Mouse (Mus musculus) liver, adult (tissue): ENCODE data around the gene Atp6v1e2.

ENCODE experiments used
- GATA4 ChIP-seq: IDR thresholded peaks from 2 replicates; pipeline ENCODE4 v1.6.1; 2014; ENCODE audit warnings: mild to moderate bottlenecking, low read length; ENCODE audit not compliant: insufficient replicate concordance

The Atp6v1e2 gene

DNA sequence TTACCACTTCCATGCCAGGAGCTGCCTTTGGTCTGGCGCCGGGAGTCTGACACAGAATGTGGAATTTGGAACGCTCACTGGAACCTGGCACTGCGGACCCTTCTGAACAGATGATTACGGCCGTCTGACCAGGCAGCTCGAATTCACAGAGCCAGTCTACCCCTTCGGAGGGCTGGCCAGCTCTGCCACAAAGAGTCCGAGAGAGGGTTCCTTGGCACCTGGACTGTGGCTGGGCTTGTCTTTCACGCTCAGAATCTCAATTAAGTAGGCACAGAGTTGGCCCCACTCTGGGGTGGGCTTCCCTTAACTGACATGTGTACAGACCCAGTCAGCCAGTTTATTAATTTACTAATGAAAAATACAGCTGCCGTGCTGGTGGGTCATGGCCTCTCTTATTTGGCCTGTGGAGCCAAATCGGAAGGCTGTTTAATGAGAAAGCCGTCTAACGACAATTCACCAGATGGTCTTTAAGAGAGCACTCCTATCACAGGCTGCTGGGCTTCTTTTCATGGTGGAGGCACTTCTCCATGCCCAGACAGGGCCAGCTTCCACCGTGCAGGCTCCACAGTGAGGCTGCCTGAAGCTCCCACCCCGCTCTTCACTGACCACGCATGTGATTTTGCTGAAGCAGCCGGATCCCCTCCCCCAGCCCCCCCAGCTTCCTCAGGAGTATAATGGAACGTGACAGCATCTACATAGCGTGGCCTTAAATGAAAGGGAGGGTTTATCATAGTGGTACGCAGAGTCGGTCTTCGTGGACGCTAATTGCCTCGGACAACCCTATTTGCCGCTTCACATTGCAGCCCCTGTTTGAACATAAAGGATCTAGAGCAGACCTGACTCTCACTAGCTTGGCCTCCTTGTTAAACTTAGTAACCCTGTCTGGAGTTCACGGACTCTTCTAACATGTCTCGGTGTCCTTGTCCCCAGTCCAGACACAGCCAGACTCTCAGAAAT, at the start of gene Atp6v1e2:
Atp6v1e2 (minus strand) TSS at position 58 of the 957 bp plus-strand sequence.
- TF ChIP-seq GATA4 = no peak

DNA sequence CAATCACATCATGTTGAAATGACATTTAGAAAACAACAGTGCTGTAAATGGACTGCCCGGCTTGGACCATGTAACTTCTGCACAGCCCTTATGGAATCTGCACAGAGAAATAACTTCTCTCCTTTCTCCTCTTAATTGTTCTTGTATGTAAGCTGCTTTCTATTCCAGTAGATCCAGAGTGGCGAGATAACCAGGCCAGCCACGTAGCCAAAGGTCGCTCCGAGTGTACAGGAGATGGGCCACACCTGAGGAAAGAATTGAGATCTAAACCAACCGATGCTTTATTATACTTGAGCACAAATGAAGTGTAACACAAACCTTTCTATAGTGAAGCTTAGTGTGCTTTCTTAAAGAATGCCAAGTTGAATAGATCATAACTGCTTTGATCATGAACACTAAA, 49.6 kb upstream of the Atp6v1e2 start:
- TF ChIP-seq GATA4 = no peak

DNA sequence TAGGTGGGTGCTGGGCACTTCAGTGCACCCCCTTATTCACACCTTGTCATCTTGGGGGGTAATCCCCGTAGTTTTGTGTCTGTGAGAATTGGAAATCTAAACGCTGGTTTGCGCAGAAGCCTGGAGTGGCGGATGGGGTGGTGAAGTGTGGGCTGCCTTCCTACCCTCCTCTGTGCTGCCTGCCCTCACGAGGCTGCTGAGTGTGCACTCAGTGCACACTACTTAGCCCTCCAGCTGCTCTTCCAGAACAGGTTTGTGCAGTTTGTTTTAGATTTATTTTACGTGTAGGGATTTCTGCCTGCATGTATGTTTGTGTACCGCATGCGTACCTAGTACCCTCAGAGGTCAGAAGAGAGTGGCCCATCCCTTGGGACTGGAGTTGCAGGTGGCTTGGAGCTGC, 43.6 kb upstream of the Atp6v1e2 start:
- no peak for TF ChIP-seq GATA4

DNA sequence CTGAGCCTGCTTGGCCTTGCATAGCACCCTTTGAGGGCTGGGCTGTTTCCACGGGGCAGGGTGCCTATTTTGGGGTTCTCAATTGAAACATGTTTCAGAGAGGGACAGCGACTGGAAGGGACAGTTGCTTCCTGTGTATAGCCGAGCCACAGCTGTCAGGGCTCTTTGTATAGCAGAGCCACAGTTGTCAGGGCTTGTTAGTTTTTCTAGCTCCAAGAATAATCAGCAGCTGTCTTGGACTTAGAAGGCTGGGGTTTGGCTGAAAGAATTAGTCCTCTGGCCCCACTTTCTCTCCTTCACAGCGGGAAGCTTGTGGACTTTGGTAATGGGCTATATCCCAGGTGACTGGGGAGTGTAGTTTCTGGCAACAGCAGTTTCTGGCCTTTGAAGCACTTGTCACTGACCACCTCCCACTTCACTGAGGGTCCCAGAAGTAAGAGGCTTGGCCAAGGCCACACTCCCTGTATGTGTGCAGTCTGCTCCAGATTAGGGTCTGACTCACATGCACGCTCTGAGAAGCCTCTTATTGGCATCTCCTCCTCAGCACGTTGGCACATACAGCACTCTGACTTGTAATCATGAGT, 41.0 kb upstream of the Atp6v1e2 start:
- no peak for TF ChIP-seq GATA4

DNA sequence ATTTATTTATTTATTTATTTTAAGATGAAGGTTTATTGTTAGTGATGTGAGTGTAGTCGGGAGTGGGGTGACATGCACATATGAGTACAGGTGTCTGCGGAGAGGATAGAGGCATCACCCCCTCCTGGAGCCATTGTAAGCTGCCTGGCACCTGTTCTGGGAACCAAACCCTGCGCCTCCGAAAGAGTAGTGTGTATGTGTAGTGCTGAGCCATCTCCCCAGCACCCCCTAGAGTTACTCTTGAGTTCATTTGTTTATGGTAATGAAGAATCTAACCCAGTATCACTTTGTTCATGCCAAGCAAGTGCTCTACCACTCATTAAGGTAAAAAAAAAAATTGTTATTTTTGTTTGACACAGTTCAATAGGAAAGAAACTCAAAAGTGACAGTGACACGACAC, 40.5 kb upstream of the Atp6v1e2 start:
- no peak for TF ChIP-seq GATA4

DNA sequence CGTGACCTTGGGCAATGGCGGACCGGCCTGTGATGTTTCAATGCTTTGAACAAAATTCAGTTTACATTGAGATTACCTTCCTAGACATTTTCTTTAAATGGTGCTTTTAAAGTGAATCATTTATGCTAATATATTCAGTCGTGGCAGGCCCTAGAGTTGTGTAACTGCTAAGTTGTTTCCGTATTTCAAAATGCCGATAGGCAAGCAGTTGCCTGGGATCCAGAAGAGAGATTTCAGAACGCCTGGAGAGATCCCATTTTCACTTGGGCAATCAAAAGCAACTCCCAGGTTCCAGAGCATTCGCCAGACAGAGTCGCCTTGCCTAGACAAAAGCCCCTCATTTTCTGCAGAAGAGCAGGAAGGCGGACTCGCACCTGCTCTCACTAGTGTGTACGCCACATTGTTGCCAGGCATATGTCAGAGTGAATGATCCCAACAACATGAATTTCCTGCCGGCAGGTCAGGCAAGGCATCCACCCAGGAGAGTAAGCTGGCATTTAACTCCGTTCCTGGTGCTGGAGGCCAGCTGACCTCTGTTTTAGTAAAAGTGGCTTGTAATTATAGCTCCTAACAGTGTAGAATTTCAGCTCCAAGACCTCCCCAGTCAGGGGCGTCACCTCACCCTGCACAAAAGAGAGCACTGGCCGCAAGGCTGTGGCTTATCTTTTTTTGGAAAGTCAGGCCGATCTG, 38.9 kb upstream of the Atp6v1e2 start:
- no peak for TF ChIP-seq GATA4

DNA sequence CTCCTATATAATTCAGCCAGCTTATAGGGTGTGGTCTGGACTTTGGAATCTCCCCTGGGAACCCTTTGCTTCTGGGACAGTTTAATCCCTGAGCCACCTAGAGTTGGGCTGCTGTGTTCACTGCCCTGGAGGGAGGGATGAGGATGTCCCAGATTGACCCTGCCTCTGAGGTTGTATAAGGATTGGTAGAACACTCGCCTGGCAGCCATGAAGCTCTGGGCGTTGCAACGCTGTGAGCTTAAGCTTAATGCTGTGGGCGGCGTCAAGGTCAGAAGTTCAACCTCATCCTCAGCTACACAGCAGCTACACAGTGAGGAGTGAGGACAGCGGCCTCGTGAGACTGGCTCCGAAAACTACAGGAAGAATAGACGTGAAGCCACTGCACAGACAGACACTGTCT, 34.8 kb upstream of the Atp6v1e2 start:
- TF ChIP-seq GATA4 = no peak

DNA sequence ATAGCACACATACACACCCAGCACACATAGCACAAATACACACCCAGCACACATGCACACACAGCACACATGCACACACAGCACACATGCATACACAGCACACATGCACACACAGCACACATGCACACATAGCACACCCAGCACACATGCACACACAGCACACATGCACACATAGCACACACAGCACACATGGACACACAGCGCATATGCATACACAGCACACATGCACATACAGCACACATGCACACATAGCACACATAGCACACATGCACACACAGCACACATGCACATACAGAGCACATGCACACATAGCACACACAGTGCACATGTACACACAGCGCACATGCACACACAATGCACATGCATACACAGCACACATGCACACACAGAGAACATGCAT, 34.0 kb upstream of the Atp6v1e2 start:
- no peak for TF ChIP-seq GATA4

DNA sequence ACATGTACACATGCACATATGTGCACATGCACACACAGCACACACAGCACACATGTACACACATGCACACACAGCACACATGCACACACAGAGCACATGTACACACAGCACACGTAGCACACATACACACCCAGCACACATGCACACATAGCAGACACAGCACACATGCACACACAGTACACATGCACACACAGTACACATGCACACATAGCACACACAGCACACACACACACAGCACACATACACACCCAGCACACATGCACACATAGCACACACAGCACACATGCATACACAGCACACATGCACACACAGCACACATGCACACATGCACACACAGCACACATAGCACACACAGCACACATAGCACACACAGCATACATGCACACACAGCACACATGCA, 33.5 kb upstream of the Atp6v1e2 start:
- TF ChIP-seq GATA4 = no peak

DNA sequence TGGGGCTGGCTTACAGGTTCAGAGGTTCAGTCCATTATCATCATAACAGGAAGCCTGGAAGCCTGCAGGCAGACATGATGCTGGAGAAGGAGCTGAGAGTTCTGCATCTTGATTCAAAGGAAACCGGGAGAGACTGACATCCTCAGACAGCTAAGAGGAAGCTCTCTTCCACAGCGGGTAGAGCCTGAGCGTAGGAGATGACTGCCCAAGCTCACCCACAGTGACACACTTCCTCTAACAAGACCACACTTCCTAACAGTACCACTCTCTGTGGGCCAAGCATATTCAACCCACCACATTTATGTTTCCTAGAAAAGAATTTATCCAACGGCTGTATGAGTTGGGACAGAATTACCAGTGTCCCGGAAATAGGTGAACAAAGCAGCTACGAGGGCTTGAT, 30.8 kb upstream of the Atp6v1e2 start:
- TF ChIP-seq GATA4 = no peak

DNA sequence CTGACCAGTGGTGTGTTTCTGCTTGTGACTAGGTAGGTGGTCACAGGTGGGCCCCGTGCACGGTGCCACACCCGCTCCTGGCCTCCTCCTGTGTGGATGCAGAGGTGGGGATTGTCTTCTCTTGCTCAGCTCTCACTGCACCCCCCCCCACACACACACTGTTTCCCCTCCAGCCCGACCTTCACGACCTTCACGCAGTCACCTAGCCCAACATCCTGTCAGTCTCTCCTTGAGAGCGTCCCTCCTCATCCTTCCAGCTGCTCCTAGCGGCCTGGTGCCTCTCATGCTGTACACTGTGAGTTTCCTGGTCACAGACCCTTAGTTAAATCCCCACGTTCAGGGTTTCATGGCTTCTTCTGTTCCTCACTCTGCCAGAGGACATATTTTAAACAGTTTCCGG, 28.7 kb upstream of the Atp6v1e2 start:
- TF ChIP-seq GATA4 = no peak

DNA sequence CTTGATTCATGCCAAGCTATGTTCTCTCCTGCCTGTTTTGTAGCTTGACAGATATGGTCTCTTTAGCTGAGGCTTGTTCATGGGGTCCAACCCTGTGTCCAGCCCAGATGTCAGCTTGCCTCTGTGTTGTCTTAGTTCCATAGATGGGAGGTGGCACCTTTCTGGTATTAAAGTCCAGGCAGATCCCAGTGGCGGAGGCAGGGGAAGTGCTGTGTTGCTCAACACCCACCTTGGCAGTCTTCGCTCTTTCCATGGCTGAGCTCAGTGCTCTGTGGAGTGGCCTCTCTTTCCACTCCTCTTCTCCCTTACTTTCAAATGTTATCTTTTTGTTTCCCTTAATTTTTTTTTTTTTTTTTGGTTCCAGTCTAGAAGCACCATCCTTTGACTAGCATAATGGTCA, 25.4 kb upstream of the Atp6v1e2 start:
- no peak for TF ChIP-seq GATA4

DNA sequence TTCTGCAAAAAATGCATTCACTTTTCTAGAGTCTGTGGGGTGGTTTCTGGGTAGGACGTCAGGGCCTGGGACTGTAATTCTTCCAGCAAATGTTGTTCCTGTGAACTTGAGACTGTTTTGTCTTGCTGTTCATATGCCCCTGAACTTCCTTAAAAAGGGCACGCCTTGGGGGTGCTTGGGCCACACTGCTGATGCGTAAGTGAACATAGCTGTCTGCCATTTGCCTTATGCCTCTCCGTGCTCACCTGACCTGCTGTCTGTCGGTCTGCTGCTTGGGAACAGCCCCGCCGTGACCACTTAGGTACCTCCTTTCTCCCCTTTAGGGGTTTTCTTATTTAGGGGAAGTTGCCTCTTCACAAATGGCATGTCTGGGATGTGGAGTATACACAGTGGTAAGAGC, 24.2 kb upstream of the Atp6v1e2 start:
- TF ChIP-seq GATA4 = no peak

DNA sequence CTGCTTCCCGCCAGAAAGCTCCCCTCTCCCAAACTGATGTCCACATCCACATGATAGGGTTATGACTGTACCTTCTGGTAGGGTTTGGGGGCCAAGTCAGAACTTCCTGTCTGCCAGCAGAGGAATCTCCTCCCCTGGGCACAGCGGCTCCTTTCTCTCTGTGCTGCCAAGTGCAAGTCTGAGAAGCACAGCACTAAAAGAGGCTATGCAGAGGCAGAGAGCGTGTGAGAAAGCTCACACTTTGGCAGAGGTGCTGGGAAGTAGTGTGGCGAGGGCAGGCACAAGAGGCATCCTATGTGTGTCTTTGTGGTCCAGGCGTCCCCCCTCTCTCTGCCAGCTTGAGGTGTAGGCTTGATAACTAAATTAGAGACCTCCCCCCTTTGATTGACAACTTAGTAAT, 23.3 kb upstream of the Atp6v1e2 start:
- no peak for TF ChIP-seq GATA4

DNA sequence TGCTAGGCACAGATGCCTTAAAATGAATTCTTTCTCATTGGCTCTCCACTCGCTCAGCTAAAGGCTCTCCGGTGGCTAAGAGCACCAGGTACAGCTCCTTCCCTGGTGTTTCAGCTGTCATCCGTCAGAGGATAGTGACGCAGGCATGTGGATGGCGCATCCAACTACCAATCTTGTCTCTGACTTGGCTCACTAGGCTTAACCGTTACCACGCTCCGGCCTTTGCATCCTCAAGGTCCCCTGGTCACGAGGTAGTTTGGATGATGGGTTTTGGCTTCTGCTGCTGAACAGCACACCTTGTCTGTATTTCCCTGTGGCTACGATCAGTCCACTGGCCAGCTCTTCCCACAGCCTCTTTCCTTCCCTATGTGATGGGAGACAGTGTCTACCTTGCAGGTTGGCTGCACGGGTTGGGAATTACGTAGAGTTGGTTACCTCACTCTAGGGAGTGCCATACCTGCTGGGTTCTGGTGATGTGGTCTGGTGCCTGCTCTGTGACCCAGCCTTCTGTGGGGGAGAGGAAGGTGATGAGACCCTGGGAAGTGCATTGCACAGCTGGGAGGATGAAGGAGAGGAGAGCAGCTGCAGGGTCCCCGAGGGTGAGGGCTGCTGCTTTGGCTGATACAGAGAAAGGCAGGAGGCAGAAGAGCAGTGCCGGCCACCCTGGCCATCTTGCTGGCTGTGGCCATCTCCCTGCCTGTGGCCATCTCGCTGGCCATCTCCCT, 22.5 kb upstream of the Atp6v1e2 start:
- TF ChIP-seq GATA4 = no peak
